Mouse (Mus musculus): Measurements from ENCODE around the gene Lyrm7. TPM values are rescaled to one million over a fixed set of nuclear protein-coding genes. Genes with fewer than 3 reads are reported as not detected.
"Not testable (repeated sequence)": the region's sequence is repeated elsewhere in the genome, so short reads cannot be mapped to it uniquely, and the experiment has no call there.

The Lyrm7 gene
- polyA plus RNA-seq, 1 experiment from 2014 or later = 4.1 TPM

DNA sequence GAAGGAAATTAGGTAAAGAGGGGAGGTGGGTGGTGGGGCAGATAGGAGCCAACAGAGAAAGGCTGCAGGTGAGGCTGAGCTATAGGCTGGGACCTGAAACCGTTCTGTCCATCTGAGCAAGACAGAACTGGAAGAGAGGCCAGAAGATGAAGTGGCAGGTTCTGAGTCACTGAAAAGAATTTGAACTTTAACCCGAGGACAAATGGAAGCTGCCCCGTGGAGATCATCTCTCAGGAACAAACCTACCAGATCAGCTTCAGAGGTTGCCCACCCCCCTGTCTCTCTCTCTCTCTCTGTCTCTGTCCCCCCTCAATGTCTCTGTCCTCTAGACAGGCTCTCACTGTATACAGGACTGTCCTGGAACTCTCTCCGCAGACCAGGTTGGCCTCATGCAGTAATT is 38.9 kb upstream of the Lyrm7 start:
- Histone ChIP-seq H3K4me3 (replicated peaks) (no peak overlapping the region), H3K4me2 (no peak overlapping the region), H3K9ac (no peak overlapping the region), H3K9me3 (replicated peaks) (no peaks in the 10 kb centered on the region), H3K27me3 (peaks cover 16% of the 10 kb centered on the region), H3K27ac (replicated peaks) (no peak overlapping the region), H3K4me1 (replicated peaks) (peaks cover 16% of the 10 kb centered on the region), H3K36me3 (replicated peaks) (no peaks in the 10 kb centered on the region)
- ATAC-seq (ENCODE audit: insufficient read depth) = no peak
- WGBS (ENCODE audit: insufficient replicate concordance) = 60% methylated on average over 4 of the region's 4 CpGs

DNA sequence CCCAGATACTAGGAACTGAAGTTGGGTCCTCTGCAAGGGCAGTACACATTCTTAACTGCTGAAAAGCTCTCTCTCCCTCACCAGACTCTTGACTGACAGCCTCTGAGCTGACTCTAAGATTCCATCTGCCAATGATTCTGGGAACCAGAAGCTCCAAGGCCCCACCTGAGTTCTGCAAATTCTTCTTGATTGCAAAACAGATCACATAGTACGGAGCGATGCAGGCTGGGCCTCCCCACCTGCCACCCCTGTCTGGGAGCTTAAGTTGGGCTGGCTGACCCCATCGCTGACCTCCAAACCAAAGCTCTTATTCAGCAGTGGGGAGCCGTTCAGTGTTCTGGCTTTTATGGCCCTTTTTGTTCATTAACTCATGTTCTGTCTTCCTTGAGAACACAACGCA is 36.8 kb upstream of the Lyrm7 start:
- no peak for ATAC-seq (ENCODE audit: insufficient read depth)
- WGBS (ENCODE audit: insufficient replicate concordance) = 69% methylated on average over 5 of the region's 5 CpGs
- peaks cover 4% of the 10 kb centered on the region for H3K27me3 ChIP-seq
- H3K9ac ChIP-seq = no peak overlapping the region
- H3K4me2 ChIP-seq = no peak overlapping the region
- no peaks in the 10 kb centered on the region for H3K9me3 ChIP-seq (replicated peaks)
- no peak overlapping the region for H3K27ac ChIP-seq (replicated peaks)
- H3K4me1 ChIP-seq (replicated peaks) = no peaks in the 10 kb centered on the region
- no peak overlapping the region for H3K4me3 ChIP-seq (replicated peaks)
- no peaks in the 10 kb centered on the region for H3K36me3 ChIP-seq (replicated peaks)

DNA sequence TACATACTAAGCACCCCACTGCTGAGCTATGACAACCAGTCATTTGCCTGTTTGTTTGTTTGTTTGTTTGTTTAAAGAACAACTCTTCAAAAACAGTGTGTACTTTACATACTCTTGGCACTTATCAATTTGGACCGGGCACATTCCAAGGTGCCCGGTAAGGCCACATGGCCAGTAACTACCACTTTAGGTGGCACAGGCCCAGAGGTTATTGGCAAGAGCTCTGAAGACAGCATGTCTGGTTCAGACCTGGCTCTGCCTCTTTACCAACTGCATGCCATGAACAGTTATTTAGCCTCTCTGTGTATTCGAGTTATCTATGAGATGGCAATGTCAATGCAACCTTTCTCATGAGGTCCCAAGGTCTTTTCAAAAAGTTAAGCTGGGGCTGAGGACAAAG is 35.9 kb upstream of the Lyrm7 start:
- H3K4me1 ChIP-seq (replicated peaks); H3K27me3 ChIP-seq; H3K9me3 ChIP-seq (replicated peaks); H3K27ac ChIP-seq (replicated peaks); H3K36me3 ChIP-seq (replicated peaks); H3K4me2 ChIP-seq; H3K9ac ChIP-seq; H3K4me3 ChIP-seq (replicated peaks); ATAC-seq (ENCODE audit: insufficient read depth): not testable (repeated sequence)
- 64% methylated on average over 3 of the region's 3 CpGs for WGBS (ENCODE audit: insufficient replicate concordance)

DNA sequence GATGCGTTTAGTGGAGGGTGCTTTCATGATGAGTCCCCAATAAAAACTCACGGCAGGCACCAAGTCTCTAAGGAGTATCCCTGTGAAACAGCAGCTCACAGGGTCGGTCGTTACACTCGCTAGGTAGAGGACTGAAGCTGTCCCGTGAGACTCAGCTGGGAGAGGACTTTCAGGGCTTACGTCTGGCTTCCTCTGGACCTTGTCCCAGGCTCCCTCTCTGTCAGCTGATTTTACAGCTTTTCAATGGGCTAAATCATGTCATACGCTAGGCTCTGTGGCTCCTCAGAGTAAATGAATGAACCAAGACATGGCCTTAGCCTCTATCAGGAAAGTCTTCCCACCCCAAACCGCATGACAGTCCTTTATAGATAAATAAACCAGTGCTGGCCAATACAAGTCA is 33.9 kb upstream of the Lyrm7 start:
- H3K4me3 ChIP-seq (replicated peaks) = no peak overlapping the region
- H3K9ac ChIP-seq = no peak overlapping the region
- WGBS (ENCODE audit: insufficient replicate concordance) = 70% methylated on average over 9 of the region's 9 CpGs
- H3K36me3 ChIP-seq (replicated peaks) = no peaks in the 10 kb centered on the region
- H3K27ac ChIP-seq (replicated peaks) = no peak overlapping the region
- no peaks in the 10 kb centered on the region for H3K9me3 ChIP-seq (replicated peaks)
- no peak overlapping the region for H3K4me2 ChIP-seq
- no peak for ATAC-seq (ENCODE audit: insufficient read depth)
- no peaks in the 10 kb centered on the region for H3K27me3 ChIP-seq
- no peaks in the 10 kb centered on the region; the same call in 1 of the 2 replicates for H3K4me1 ChIP-seq (replicated peaks)

DNA sequence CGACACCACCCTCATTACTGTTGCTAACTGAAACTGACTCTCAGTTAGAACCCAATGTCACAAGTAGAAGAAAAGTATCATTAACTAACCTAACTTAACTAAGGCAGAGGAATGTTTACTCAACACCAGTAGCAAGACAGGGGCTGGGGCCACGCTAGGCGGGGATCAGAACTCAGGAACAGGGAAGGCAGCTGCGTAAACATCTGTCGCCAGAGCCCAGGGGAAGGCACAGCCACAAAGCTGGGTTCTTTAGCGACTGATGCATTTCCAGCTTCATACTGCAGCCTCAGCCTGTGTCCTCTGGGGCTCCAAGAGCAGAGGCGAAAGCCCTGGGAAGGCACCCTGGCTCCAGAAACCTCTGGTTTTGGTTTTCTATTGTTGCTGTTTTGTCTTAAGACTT is 31.4 kb upstream of the Lyrm7 start:
- ATAC-seq (ENCODE audit: insufficient read depth) = no peak

DNA sequence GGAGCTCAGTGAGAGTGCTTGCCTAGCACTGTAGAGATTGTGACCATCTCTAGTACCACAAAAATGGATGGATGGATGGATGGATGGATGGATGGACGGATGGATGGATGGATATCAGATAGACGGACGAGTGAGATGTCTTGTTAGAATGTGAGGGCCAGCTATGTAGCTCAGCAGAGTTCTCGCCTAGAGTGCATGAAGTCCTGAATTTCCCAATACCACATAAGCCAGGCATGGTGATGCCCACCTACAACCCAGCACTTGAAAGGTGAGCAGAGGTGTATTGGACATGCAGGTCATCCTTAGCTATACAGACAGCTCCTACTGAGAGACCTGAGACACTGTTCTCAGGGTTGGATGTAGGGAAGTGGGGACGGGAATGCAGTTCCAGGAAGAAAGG is 30.6 kb upstream of the Lyrm7 start:
- H3K9ac ChIP-seq = no peak overlapping the region
- no peak overlapping the region for H3K4me3 ChIP-seq (replicated peaks)
- no peak overlapping the region for H3K27ac ChIP-seq (replicated peaks)
- no peak overlapping the region for H3K4me2 ChIP-seq
- ATAC-seq (ENCODE audit: insufficient read depth) = no peak
- H3K36me3 ChIP-seq (replicated peaks) = no peaks in the 10 kb centered on the region
- WGBS (ENCODE audit: insufficient replicate concordance) = 58% methylated on average over 5 of the region's 5 CpGs
- H3K9me3 ChIP-seq (replicated peaks) = no peaks in the 10 kb centered on the region
- H3K27me3 ChIP-seq = no peaks in the 10 kb centered on the region
- H3K4me1 ChIP-seq (replicated peaks) = no peaks in the 10 kb centered on the region; the same call in 1 of the 2 replicates

More for the DNA sequence above, 31.4 kb upstream of the Lyrm7 start:
- H3K4me1 ChIP-seq (replicated peaks) = no peaks in the 10 kb centered on the region; the same call in 1 of the 2 replicates
- H3K4me3 ChIP-seq (replicated peaks) = no peak overlapping the region
- H3K36me3 ChIP-seq (replicated peaks) = no peaks in the 10 kb centered on the region
- no peaks in the 10 kb centered on the region for H3K9me3 ChIP-seq (replicated peaks)
- H3K27ac ChIP-seq (replicated peaks) = no peak overlapping the region
- no peaks in the 10 kb centered on the region for H3K27me3 ChIP-seq
- H3K9ac ChIP-seq = no peak overlapping the region
- 58% methylated on average over 7 of the region's 7 CpGs for WGBS (ENCODE audit: insufficient replicate concordance)
- H3K4me2 ChIP-seq = no peak overlapping the region

DNA sequence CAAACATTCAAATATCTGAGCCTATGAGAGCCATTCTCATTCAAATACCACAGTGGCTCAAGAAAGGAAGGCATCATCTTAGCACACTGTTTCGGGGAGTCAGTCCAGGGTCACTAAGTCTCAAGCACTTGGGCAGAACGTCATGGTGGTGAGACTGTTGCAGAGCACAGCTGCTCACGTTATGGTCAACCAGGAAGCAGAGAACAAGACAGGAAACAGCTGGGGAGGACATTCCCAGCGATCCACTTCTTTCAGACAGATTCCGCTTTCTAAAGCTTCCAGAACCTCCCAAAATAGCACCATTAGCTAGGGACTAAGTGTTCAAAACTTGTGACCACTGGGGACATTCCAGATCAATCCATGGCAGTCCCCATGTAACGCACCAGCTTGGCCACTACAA is 27.2 kb upstream of the Lyrm7 start:
- peaks cover 9% of the 10 kb centered on the region for H3K4me1 ChIP-seq (replicated peaks)

DNA sequence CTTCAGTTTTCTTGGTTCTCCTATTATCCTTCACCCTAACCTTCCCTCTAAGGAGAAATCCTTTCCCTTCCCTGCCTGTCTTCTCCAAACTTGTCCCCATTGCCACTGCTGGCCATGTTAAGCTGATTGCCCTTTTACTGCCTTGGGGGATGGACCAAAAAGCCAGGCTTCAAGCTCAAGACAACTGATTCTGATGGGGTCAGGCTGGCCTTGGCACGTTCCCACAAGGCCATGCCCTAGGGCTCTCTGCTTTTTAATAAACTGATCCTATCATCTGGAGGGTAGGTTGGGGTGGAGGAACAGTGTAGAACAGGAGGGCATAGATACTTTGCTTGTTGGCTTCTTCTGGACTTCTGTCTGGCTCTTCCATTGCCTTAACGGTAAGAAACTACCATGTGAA is 24.7 kb upstream of the Lyrm7 start:
- Histone ChIP-seq H3K27ac (replicated peaks) (no peak overlapping the region; the same call in 1 of the 2 replicates), H3K4me1 (replicated peaks) (peaks cover 26% of the 10 kb centered on the region), H3K36me3 (replicated peaks) (no peaks in the 10 kb centered on the region), H3K9me3 (replicated peaks) (no peaks in the 10 kb centered on the region), H3K4me2 (no peak overlapping the region), H3K4me3 (replicated peaks) (no peak overlapping the region), H3K9ac (no peak overlapping the region), H3K27me3 (no peaks in the 10 kb centered on the region)
- no peak for ATAC-seq (ENCODE audit: insufficient read depth)
- 70% methylated on average over 2 of the region's 2 CpGs for WGBS (ENCODE audit: insufficient replicate concordance)

More for the DNA sequence above, 27.2 kb upstream of the Lyrm7 start:
- H3K36me3 ChIP-seq (replicated peaks) = no peaks in the 10 kb centered on the region
- no peak overlapping the region for H3K4me2 ChIP-seq
- no peak for ATAC-seq (ENCODE audit: insufficient read depth)
- no peak overlapping the region for H3K27ac ChIP-seq (replicated peaks)
- no peak overlapping the region for H3K9ac ChIP-seq
- no peaks in the 10 kb centered on the region for H3K27me3 ChIP-seq
- no peaks in the 10 kb centered on the region for H3K9me3 ChIP-seq (replicated peaks)
- 49% methylated on average over 6 of the region's 6 CpGs for WGBS (ENCODE audit: insufficient replicate concordance)
- no peak overlapping the region for H3K4me3 ChIP-seq (replicated peaks)

DNA sequence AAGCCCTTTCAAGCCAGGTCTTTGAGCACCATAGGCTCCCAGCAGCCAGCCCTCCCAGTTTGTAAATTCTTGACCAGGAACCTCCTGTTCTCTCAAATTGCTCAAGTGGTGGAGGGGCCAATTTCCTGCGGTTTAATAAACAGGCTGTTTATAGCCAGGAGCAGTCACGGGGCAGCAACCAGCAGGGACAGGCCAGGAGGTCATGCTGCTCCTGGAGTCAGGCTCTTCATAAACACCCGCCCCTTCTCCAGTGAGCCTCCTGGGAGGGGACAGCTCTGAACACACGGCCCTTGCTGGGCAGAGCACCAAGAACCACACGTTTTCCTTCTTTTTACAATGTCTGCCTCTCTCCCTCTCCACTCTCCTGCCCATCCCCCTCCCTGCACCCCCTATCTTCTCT is 24.2 kb upstream of the Lyrm7 start:
- Histone ChIP-seq H3K9me3 (replicated peaks) (no peaks in the 10 kb centered on the region), H3K4me2 (no peak overlapping the region; the same call in 1 of the 2 replicates), H3K4me3 (replicated peaks) (no peak overlapping the region), H3K36me3 (replicated peaks) (no peaks in the 10 kb centered on the region), H3K9ac (no peak overlapping the region), H3K27ac (replicated peaks) (no peak overlapping the region; the same call in none of the 2 replicates), H3K4me1 (replicated peaks) (peaks cover 29% of the 10 kb centered on the region), H3K27me3 (no peaks in the 10 kb centered on the region)
- 19% methylated on average over 5 of the region's 5 CpGs for WGBS (ENCODE audit: insufficient replicate concordance)
- peak; percentile 62 for ATAC-seq (ENCODE audit: insufficient read depth)

DNA sequence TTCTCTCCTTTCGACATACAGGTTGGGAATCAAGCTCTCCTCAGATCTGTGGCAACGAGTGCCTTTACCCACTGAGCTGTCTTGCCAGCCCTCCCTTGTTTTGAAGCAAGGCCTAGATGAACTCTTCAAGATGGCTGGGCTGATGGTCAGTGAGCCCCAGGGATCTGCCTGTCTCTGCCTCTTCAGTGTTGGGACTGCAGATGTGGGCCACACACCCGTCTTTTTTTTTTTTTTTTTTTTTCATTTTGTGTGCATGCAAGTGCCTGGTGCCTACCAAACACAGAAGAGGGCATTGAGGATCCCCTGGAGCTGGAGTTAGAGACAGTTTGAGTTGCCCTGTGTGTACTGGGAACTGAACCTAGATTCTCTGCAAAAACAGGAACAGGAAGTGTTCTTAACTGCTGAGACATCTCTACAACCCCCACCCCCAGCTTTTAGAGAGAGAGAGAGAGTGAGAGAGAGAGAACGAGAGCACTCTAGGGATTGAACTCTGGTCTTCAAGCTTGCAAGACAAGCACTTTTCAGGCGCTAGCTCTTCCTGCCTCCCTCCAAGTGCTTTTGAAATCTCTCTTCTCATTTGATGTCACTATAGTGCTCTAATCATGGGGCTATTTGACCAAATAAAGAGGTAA is 23.6 kb upstream of the Lyrm7 start:
- no peak for ATAC-seq (ENCODE audit: insufficient read depth)
- H3K4me2 ChIP-seq = no peak overlapping the region; the same call in 1 of the 2 replicates

DNA sequence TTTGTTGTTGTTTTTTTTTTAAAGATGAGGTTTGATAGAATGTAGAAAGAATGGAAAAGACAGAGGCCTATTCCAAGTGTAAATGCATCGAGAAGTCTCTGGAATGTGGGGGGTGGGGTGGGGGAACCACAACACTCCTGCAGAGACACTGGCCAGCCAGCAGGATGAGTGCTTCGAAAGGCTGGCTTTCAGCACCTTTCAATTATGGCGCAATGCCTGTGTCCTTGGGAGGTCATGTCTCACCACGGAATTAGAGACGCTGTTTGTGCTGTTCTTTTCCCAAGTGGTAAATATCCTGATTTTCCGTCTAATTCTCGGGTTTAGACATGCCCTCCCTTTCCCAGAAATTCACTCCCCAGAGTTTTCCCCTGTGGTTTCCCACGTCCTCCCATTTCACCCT is 22.0 kb upstream of the Lyrm7 start:
- H3K27ac ChIP-seq (replicated peaks) = no peak overlapping the region
- no peaks in the 10 kb centered on the region for H3K27me3 ChIP-seq
- H3K4me1 ChIP-seq (replicated peaks) = peaks cover 34% of the 10 kb centered on the region
- ATAC-seq (ENCODE audit: insufficient read depth) = no peak
- H3K36me3 ChIP-seq (replicated peaks) = no peaks in the 10 kb centered on the region
- H3K4me2 ChIP-seq = no peak overlapping the region
- no peaks in the 10 kb centered on the region for H3K9me3 ChIP-seq (replicated peaks)
- WGBS (ENCODE audit: insufficient replicate concordance) = 41% methylated on average over 8 of the region's 8 CpGs
- H3K4me3 ChIP-seq (replicated peaks) = no peak overlapping the region
- no peak overlapping the region for H3K9ac ChIP-seq

More for the DNA sequence above, 23.6 kb upstream of the Lyrm7 start:
- WGBS (ENCODE audit: insufficient replicate concordance) = 37% methylated on average over 5 of the region's 5 CpGs
- Histone ChIP-seq H3K27me3 (no peaks in the 10 kb centered on the region), H3K4me3 (replicated peaks) (no peak overlapping the region), H3K36me3 (replicated peaks) (no peaks in the 10 kb centered on the region), H3K27ac (replicated peaks) (peak overlapping the region; percentile 53), H3K9me3 (replicated peaks) (no peaks in the 10 kb centered on the region), H3K4me1 (replicated peaks) (peaks cover 34% of the 10 kb centered on the region), H3K9ac (no peak overlapping the region)

DNA sequence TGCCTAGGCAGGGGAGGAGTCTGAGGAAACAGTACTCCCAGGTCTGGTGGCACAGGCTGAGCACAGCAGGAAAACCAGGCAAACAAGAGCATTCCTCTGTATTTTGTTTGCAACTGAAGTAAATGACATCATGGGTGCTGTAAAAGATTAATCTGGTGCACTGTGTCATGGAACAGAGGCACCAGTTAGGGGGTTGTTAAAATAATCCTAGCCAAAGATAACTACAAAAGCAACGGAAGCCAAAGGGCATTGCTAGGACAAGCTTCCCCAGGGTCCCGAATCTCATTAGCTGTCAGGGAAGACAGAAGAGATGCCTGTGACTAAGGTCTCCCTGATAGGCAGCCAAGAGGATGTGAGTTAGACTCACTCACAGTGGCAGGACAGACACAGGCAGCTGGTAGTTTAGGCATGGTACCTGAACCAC is 20.3 kb upstream of the Lyrm7 start:
- WGBS (ENCODE audit: insufficient replicate concordance) = 39% methylated on average over 2 of the region's 2 CpGs
- ATAC-seq (ENCODE audit: insufficient read depth) = peak; percentile 62; the same call in 1 of the 2 replicates
- no peak overlapping the region for H3K9ac ChIP-seq
- H3K4me3 ChIP-seq (replicated peaks) = no peak overlapping the region
- no peak overlapping the region for H3K4me2 ChIP-seq
- H3K36me3 ChIP-seq (replicated peaks) = no peaks in the 10 kb centered on the region
- H3K27ac ChIP-seq (replicated peaks) = no peak overlapping the region; the same call in 1 of the 2 replicates
- no peaks in the 10 kb centered on the region for H3K9me3 ChIP-seq (replicated peaks)
- H3K4me1 ChIP-seq (replicated peaks) = peaks cover 34% of the 10 kb centered on the region
- H3K27me3 ChIP-seq = no peaks in the 10 kb centered on the region
